Mouse (Mus musculus): ENCODE results near the gene Tmem51.

DNA sequence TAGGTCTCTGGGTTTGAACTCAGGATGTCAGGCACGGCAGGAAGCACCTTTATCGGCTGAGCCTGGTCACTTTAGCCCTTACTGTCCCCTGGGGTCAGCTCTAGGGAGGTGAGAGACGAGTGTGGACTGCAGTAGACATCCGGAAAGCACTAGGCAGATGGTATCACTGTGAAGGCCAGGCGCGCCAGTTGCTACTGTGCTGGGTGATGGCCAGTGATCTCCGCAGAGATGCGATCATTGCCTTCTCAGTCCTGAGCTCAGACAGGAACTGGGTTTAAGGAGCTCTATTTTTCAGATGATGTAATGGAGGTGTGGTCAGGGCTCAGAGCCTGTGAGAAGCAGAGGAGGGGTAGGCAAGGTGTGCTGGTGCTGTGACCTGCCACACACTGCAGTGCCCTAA lies 28.5 kb downstream of the Tmem51 start:
- no peak for TF ChIP-seq TCF12 (IDR thresholded peaks at IDR 0.05; ENCODE audit: low read depth, low read length)
- no peak for TF ChIP-seq CTCF (conservative IDR thresholded peaks at IDR 0.05 in 1 of 2, IDR thresholded peaks at IDR 0.05 in 1 of 2; ENCODE audit: low read depth in 2 of 2, low read length in 2 of 2)
- no peak for TF ChIP-seq ETS1 (conservative IDR thresholded peaks at IDR 0.05; ENCODE audit: low read depth, low read length)
- TF ChIP-seq USF2 (conservative IDR thresholded peaks at IDR 0.05; ENCODE audit: low read depth, low read length) = no peak
- no peak for TF ChIP-seq POLR2A (IDR thresholded peaks at IDR 0.05; ENCODE audit: low read depth, low read length)
- no peak for TF ChIP-seq ZMIZ1 (IDR thresholded peaks at IDR 0.05; ENCODE audit: low read depth, low read length)
- no peak for TF ChIP-seq TBP (conservative IDR thresholded peaks at IDR 0.05; ENCODE audit: low read depth, low read length)

All from CH12.LX (cell line).